18 mouse cellular contexts compared by ENCODE assay signal in the genomic region with DNA sequence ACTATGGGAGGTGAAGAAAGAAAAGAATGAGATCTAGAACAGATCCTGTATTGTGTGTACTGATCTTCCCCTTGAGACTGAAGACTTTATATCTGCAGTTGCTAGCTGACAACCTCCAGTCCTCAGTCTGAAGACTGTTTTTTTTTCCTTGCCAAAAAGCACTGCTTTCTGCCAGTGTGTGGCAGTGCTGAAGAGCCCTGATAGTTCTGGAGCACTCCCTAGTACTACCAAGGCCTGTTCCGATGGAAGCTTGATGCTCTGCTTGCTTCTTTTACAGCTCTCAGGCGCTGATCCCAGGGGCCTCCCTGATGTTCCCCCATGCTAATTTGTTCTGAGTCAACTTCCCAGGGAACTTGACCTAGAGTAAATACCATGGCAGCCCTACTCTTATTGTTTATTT. TPM values are rescaled to one million over a fixed set of nuclear protein-coding genes. Genes with fewer than 3 reads are reported as not detected.
A peak's percentile ranks its signal among the peaks of the same experiment; 100 is the strongest.
DNase-seq lines count a peak whose midpoint lies in the region; ATAC-seq and TF ChIP-seq lines count a peak whose summit lies in the region.
"Had no signal": no experiment of that assay in that cellular context is flagged by ENCODE, and none has a peak within 500 bp of the region (broad histone marks: within the 10 kb centered on the region; RNA-seq: fewer than 3 reads in every experiment).

No protein-coding gene starts in this region.

- TF ChIP-seq POLR2A in cortical plate, adult 2 months (IDR thresholded peaks at IDR 0.05; ENCODE audit: extremely low read depth, insufficient read depth, low read length), result no peak

- no peak overlapping the region for H3K27ac ChIP-seq in intestine, embryonic 15.5 days
- no peak overlapping the region for H3K27ac ChIP-seq in intestine, embryonic 16.5 days (ENCODE audit: low read length)
- H3K27ac ChIP-seq in lung, embryonic 15.5 days, result 0 out of 2 replicates have a peak overlapping the region, but pooled peaks have one; percentile 29
- no peak overlapping the region for H3K27ac ChIP-seq in cortical plate, adult 2 months (ENCODE audit: insufficient read depth, low read length)
- peak overlapping the region; percentile 81 for H3K27ac ChIP-seq in stomach, embryonic 16.5 days (ENCODE audit: low read length)
- H3K27ac ChIP-seq: forebrain, embryonic 13.5 days; hindbrain, embryonic 10.5 days; limb, embryonic 13.5 days had no signal

- H3K4me3 ChIP-seq in intestine, embryonic 15.5 days (replicated peaks), result no peak overlapping the region
- no peak overlapping the region for H3K4me3 ChIP-seq in intestine, embryonic 16.5 days (ENCODE audit: low read length)
- H3K4me3 ChIP-seq in lung, embryonic 15.5 days, result no peak overlapping the region
- H3K4me3 ChIP-seq in cortical plate, adult 2 months (ENCODE audit: insufficient read depth, low read length), result no peak overlapping the region
- no peak overlapping the region for H3K4me3 ChIP-seq in stomach, embryonic 16.5 days (replicated peaks; ENCODE audit: low read length)
- H3K4me3 ChIP-seq: forebrain, embryonic 13.5 days; hindbrain, embryonic 10.5 days; limb, embryonic 13.5 days had no signal

- no peaks in the 10 kb centered on the region for H3K36me3 ChIP-seq in intestine, embryonic 15.5 days
- H3K36me3 ChIP-seq in intestine, embryonic 16.5 days (ENCODE audit: control insufficient read depth, insufficient read depth, low read length), result no peaks in the 10 kb centered on the region
- H3K36me3 ChIP-seq in lung, embryonic 15.5 days, result no peaks in the 10 kb centered on the region
- no peaks in the 10 kb centered on the region for H3K36me3 ChIP-seq in stomach, embryonic 16.5 days (ENCODE audit: control insufficient read depth, insufficient read depth, low read length)
- H3K36me3 ChIP-seq: hindbrain, embryonic 10.5 days; limb, embryonic 13.5 days had no signal

- no peak overlapping the region for H3K4me2 ChIP-seq in intestine, embryonic 15.5 days (replicated peaks)
- no peak overlapping the region for H3K4me2 ChIP-seq in intestine, embryonic 16.5 days (ENCODE audit: low read depth, low read length)
- H3K4me2 ChIP-seq in lung, embryonic 15.5 days, result no peak overlapping the region
- H3K4me2 ChIP-seq in stomach, embryonic 16.5 days (ENCODE audit: low read depth, low read length), result no peak overlapping the region
- H3K4me2 ChIP-seq: forebrain, embryonic 13.5 days; heart, embryonic 11.5 days; limb, embryonic 13.5 days; midbrain, embryonic 11.5 days had no signal

- TF ChIP-seq CTCF in cortical plate, adult 2 months (IDR thresholded peaks at IDR 0.05; ENCODE audit: extremely low read depth, insufficient read depth, low read length), result 0 out of 2 replicates have a peak, but pooled peaks have one; percentile 27

- no peaks in the 10 kb centered on the region for H3K9me3 ChIP-seq in intestine, embryonic 15.5 days
- H3K9me3 ChIP-seq in intestine, embryonic 16.5 days (ENCODE audit: control insufficient read depth, low read length), result no peaks in the 10 kb centered on the region
- H3K9me3 ChIP-seq in lung, embryonic 15.5 days, result no peaks in the 10 kb centered on the region
- no peaks in the 10 kb centered on the region for H3K9me3 ChIP-seq in stomach, embryonic 16.5 days (replicated peaks; ENCODE audit: control insufficient read depth, low read length)
- H3K9me3 ChIP-seq: forebrain, embryonic 13.5 days; hindbrain, embryonic 10.5 days; limb, embryonic 13.5 days had no signal

- no peaks in the 10 kb centered on the region for H3K27me3 ChIP-seq in intestine, embryonic 15.5 days (replicated peaks)
- H3K27me3 ChIP-seq in intestine, embryonic 16.5 days (replicated peaks; ENCODE audit: control insufficient read depth, insufficient read depth, low read length), result no peaks in the 10 kb centered on the region
- H3K27me3 ChIP-seq in lung, embryonic 15.5 days, result no peaks in the 10 kb centered on the region
- H3K27me3 ChIP-seq in stomach, embryonic 16.5 days (ENCODE audit: control insufficient read depth, insufficient read depth, low read length), result no peaks in the 10 kb centered on the region
- H3K27me3 ChIP-seq: forebrain, embryonic 13.5 days; limb, embryonic 13.5 days had no signal

- H3K4me1 ChIP-seq in intestine, embryonic 15.5 days (replicated peaks), result no peaks in the 10 kb centered on the region
- peaks cover 4% of the 10 kb centered on the region; the same call in 1 of the 2 replicates for H3K4me1 ChIP-seq in intestine, embryonic 16.5 days (ENCODE audit: control insufficient read depth, insufficient read depth, low read length)
- peaks cover 13% of the 10 kb centered on the region; the same call in 1 of the 2 replicates for H3K4me1 ChIP-seq in lung, embryonic 15.5 days
- H3K4me1 ChIP-seq in cortical plate, adult 2 months (ENCODE audit: control insufficient read depth, insufficient read depth, low read length), result peaks cover 2% of the 10 kb centered on the region; the same call in 1 of the 2 replicates
- H3K4me1 ChIP-seq in stomach, embryonic 16.5 days (ENCODE audit: control insufficient read depth, insufficient read depth, low read length), result peaks cover 17% of the 10 kb centered on the region
- H3K4me1 ChIP-seq: limb, embryonic 13.5 days had no signal

- no peak overlapping the region for H3K9ac ChIP-seq in intestine, embryonic 15.5 days
- no peak overlapping the region for H3K9ac ChIP-seq in intestine, embryonic 16.5 days (ENCODE audit: low read depth, low read length)
- H3K9ac ChIP-seq in lung, embryonic 15.5 days, result no peak overlapping the region
- no peak overlapping the region for H3K9ac ChIP-seq in stomach, embryonic 16.5 days (ENCODE audit: low read length)
- H3K9ac ChIP-seq: forebrain, embryonic 13.5 days; limb, embryonic 13.5 days had no signal

- 30% methylated on average over 2 of the region's 2 CpGs for WGBS in intestine, embryonic 15.5 days
- WGBS in intestine, embryonic 16.5 days, result 21% methylated on average over 2 of the region's 2 CpGs
- 33% methylated on average over 2 of the region's 2 CpGs for WGBS in lung, embryonic 15.5 days
- 24% methylated on average over 2 of the region's 2 CpGs for WGBS in stomach, embryonic 16.5 days

- DNase-seq in lung, postnatal 14 days, result no peak
- DNase-seq in MN1 (ENCODE audit: low spot score), result no peak
- DNase-seq: adrenal gland, postnatal 25 days; cerebellum, adult 9-11 months; embryo, embryonic 11 days; gastrocnemius, postnatal 25 days; right cerebral cortex, adult 18-20 months had no signal

- 0 out of 2 replicates have a peak, but pooled peaks have one; percentile 56 for ATAC-seq in intestine, embryonic 15.5 days
- no peak for ATAC-seq in intestine, embryonic 16.5 days
- ATAC-seq in lung, embryonic 15.5 days (ENCODE audit: borderline replicate concordance, extremely low read depth, low FRiP score, low TSS enrichment), result no peak
- no peak for ATAC-seq in stomach, embryonic 16.5 days (ENCODE audit: insufficient read depth, low FRiP score)
- ATAC-seq: CD4-positive, CD25-positive, alpha-beta regulatory T cell, adult 4 months; forebrain, embryonic 13.5 days had no signal

RNA-seq across cellular contexts. Expression of gene Ap1ar, which starts 26.9 kb away (rescaled TPM):
- 97.5 and 105 TPM in 2 replicates for polyA plus RNA-seq in intestine, embryonic 15.5 days (2015; fragmentation: Nextera tagmentation; extraction: Ambion mirVana)
- polyA plus RNA-seq in intestine, embryonic 16.5 days (2015; fragmentation: Nextera tagmentation; extraction: Ambion mirVana), result 87.4 and 101 TPM in 2 replicates
- 50.9 and 54.8 TPM in 2 replicates for polyA plus RNA-seq in lung, embryonic 15.5 days (2015; fragmentation: Nextera tagmentation; extraction: Ambion mirVana)
- 61.1 and 65.5 TPM in 2 replicates for polyA plus RNA-seq in cortical plate, adult 2 months (2012; rRNA removed)
- 42.2 and 43.3 TPM in 2 replicates for polyA plus RNA-seq in stomach, embryonic 16.5 days (2015; fragmentation: Nextera tagmentation; extraction: Ambion mirVana)

RNA-seq across cellular contexts. Expression of gene Fam241a, which starts 31.9 kb away (rescaled TPM):
- 12.3 and 13.4 TPM in 2 replicates for polyA plus RNA-seq in intestine, embryonic 15.5 days (2015; fragmentation: Nextera tagmentation; extraction: Ambion mirVana)
- polyA plus RNA-seq in intestine, embryonic 16.5 days (2015; fragmentation: Nextera tagmentation; extraction: Ambion mirVana), result 3.0 and 8.9 TPM in 2 replicates
- polyA plus RNA-seq in lung, embryonic 15.5 days (2015; fragmentation: Nextera tagmentation; extraction: Ambion mirVana), result 8.3 and 10.4 TPM in 2 replicates
- 4.2 and 4.6 TPM in 2 replicates for polyA plus RNA-seq in cortical plate, adult 2 months (2012; rRNA removed)
- 12.7 and 15.1 TPM in 2 replicates for polyA plus RNA-seq in stomach, embryonic 16.5 days (2015; fragmentation: Nextera tagmentation; extraction: Ambion mirVana)

Comparison
In these comparisons a context has a peak if more than half of its experiments do, and no peak if none do; other contexts are left out.
1. H3K27ac ChIP-seq: peak in lung, embryonic 15.5 days (single experiment) and stomach, embryonic 16.5 days (single experiment); none in intestine, embryonic 15.5 days (single experiment), intestine, embryonic 16.5 days (single experiment) and cortical plate, adult 2 months (single experiment).